Mouse (Mus musculus) hindlimb bud, embryonic 11.5 days (tissue): ENCODE measurements around the gene Dscam.
A peak's percentile ranks its signal among the peaks of the same experiment; 100 is the strongest.
"Not testable (repeated sequence)": the region's sequence is repeated elsewhere in the genome, so short reads cannot be mapped to it uniquely, and the experiment has no call there.

Experiments used
- DNase-seq: peaks from one replicate; pipeline ENCODE4 v3.0.0-alpha.2; 2012; ENCODE audit warnings: low read depth, low spot score; ENCODE audit errors: extremely low spot score

The Dscam gene

DNA sequence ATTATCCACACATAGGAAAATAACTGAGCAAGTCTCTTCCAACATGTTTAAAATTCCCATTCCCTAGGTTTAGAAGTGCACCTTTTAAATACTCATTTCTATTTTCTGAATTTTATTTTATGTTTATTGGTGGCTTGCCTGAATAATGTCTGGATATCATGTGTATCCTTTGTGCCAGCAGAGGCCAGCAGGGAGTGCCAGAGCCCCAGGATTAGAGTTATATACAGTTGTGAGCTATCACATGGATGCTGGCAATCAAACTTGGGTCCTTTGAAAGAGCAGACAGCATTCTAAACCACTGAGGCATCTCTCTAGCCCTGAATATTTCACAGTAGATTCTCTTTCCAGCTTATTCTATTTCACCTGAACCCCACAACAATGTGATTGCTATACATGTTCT lies 271.2 kb downstream of the Dscam start:
- DNase-seq: no peak

DNA sequence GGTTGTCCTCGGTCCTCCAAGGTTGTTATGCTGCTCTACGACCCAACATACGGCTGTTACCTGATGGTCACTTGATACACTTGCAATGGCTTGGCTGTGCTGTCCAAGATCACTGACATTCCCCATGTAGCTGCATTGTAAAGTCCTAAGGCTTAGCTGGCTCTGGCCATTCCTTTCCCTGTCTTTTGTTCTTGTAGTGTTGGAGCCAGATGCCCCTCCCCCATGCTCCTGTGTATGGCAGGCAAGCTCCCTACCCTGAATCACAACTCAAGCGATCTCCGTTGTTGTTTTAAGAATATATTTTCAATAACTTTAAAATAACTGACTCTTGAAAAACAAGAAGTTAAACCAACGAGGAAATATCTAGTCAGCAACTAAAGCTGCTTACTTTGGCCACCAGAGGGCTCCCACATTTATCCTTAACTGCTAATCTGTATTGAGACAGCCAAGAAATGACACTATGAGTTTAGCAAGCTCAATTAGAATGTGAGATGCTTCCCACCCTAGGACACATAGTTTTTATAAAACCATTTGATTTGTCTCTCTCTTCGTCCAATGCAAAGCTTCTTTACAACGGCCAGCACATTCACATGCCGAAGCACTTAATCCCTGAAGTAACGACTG lies 273.9 kb downstream of the Dscam start:
- no peak for DNase-seq

- no peak for DNase-seq
These were observed 282.5 kb downstream of the Dscam start for GRCm38 (mm10) chr16:96888036-96888435.

GRCm38 (mm10) chr16:96885817-96886216 lies 284.7 kb downstream of the Dscam start:
- peak; percentile 10 for DNase-seq

- DNase-seq: not testable (repeated sequence)
These were observed 286.0 kb downstream of the Dscam start for GRCm38 (mm10) chr16:96884590-96884989.

DNA sequence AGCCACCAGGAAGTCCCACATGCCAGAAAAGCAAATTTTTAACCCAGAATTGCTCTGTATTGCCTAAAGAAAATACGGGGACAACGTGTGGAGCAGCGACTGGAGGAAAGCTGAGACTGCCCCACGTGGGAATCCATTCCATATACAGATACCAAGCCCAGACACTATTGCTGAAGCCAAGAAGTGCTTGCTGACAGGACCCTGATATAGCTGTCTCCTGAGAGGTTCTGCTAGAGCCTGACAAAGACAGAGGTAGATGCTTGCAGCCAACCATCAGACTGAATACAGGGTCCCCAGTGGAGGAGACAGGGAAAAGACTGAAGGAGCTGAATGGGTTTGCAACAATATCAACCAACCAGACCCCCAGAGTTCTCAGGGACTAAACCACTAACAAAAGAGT lies 293.3 kb downstream of the Dscam start:
- DNase-seq: no peak

DNA sequence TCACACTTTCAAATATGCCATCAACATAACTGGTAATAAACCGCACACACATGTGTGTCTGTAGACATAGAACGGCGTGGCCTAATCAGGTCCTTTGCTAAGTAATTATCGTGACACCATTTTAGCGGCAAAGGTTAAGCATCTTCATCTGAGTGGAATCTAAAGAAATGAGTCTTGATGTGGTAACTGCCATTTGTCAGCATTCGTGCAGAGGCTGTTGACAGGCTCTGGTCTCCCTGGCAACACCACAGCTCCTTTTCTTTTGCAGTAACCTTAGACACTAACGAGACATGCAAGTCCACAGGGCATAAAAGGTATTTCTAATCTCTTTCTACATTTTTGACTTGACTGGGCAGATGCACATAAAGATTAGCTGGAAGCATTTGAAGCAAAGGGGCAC lies 297.8 kb downstream of the Dscam start:
- no peak for DNase-seq

GRCm38 (mm10) chr16:96857571-96857970 lies 313.0 kb downstream of the Dscam start:
- no peak for DNase-seq

GRCm38 (mm10) chr16:96855060-96855459 lies 315.5 kb downstream of the Dscam start:
- no peak for DNase-seq

DNA sequence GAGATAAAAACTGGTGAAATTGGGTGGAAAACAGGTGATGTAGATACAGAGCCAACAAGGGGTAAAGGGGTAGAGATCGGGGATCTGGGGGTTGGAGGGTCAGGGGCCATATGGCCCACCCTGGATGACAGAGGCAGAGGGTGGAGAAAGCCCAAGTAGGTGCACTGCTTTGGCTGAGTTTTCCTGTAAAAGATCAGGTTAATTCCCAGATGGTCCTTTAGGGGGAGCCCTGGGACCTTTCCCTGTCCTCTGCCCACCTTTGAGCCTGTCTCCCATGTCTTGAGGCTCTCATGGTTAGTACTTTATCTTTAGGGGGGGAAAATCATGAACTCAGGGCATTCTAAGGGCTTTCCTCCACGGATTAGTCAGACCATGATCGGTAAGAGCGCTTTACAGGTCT lies 318.2 kb downstream of the Dscam start:
- DNase-seq: peak; percentile 41

DNA sequence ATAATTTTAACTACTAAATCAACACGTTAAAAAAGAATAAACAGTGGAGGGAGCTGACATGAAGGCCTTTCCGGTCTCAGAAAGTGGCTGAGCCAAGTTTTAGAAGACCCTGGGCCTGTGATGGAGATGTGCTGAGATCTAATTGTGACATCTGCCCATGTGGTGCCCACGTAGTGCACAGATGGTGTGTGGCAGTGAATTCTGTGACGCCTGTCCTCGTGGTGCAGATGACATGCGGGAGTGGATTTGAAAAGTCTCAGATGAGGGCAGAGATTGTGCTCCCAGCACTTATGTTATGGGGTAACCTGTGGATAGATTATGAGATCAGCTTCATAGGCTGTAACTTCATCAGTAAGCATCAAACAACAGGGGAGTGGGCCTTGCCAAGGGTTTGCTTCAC lies 321.6 kb downstream of the Dscam start:
- DNase-seq: no peak

DNA sequence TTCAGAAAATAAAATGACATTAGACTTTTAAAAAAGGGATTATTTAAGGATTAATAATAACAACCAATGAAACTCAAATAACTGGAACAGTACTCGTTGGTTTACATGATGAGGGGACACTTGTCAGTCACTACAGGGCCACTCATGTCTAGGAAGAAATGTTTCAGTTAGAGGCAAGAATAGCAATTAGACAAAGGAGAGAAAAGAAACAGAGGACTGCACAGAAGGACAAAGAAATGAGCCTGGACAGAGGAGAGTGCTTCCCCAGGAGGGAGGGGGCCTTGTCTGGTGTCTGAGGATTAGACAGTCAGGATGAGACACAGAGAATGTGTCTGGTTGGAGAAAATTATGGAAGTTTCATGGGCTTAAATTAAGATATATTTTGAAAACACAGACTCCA lies 324.0 kb downstream of the Dscam start:
- no peak for DNase-seq

DNA sequence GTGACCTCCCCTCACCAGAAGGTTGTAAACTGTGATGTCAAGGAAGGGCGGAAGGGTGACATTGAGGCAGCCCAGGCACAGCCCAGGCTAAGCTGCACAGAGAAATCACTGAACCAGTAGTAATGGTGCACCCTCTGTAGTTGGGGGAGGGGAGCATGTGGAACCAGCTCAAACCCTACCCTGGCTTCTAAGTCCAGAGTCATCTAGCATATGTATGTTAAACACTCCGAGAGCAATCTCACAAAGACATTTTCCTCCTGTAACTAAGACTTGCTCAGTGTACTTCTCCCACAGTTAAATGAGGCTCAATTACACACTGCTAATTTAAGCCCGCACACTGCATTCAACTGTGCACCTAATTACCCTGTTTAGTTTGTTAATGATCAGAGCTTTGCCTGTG lies 324.4 kb downstream of the Dscam start:
- DNase-seq: no peak

DNA sequence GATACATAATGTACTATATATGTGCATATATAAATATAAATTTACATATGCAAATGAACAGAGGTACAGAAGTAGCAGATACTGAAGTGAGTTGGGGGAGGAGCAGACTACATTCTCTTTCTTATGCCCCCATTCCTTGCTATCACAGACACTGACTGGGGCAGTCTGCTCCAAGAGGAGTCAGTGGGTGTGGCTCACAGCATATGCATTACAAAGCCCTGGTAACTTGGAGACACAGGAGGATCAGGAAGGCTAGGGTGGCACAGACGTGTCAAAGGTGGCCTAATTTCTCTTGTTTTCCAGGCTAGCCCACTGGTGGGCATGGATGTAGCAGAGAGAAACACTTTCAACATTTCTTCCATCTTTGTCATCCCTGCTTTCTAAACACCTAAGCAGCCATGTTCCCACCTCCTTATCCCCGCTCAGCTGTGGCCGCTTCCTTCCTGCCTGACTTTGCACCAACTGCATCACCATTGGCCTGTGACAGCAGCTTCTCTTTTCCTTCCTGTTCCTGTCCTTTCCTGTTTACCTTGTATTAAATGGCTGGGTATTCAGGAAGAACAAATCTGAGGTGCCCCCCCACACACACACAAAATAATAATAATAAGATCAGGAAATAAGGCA lies 325.0 kb downstream of the Dscam start:
- no peak for DNase-seq

- DNase-seq: no peak
These were observed 326.7 kb downstream of the Dscam start for GRCm38 (mm10) chr16:96843691-96844400.

DNA sequence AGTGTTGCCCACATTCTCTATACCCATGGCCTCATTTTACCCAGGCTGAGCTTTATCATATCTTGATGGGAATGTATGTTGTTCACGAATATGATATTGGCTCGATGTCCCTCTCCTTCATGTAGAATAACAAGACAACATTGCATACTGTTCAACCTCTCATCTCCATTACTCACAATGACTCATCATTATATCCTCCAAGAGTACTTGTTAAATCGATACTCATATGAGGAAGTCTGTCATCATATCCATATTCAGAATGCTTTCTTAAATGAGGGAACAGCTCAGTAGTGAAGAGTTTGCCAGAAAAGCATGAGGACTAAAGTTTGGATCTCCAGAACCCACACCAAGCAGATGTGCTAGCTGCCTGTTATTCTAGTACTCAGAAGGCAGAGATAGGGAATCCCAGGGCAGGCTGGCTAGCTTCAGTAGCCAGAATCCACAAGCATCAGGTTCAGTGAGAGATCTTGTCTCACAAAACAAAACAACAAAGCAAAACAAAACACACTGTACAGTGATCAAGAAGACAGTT lies 327.7 kb downstream of the Dscam start:
- DNase-seq: no peak

GRCm38 (mm10) chr16:96819649-96820048 lies 350.9 kb downstream of the Dscam start:
- DNase-seq: peak; percentile 69

GRCm38 (mm10) chr16:96806298-96806697 lies 364.3 kb downstream of the Dscam start:
- DNase-seq: no peak

- DNase-seq: no peak
These were observed 367.9 kb downstream of the Dscam start for GRCm38 (mm10) chr16:96802636-96803035.

- no peak for DNase-seq
These were observed 368.8 kb downstream of the Dscam start for GRCm38 (mm10) chr16:96801650-96802237.

DNA sequence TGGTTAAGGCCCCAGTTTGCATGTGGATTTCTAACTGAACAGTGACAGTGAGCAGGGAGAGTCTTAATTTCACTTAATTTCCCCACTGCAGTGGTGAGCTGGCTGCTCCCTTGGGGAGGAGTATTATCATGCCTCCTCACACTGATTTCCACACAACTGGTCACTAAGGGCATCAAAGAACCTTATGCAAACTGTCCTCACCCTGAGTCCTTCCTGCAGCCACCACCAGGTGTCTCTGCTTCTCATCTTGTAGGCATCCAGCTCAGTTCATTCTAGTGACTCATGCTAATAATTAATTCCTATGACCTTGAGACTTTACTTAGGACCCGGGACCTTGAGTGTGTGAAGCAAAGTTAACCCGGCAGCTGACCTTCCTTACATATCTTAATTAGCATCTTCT lies 375.1 kb downstream of the Dscam start:
- no peak for DNase-seq

GRCm38 (mm10) chr16:96791307-96791706 lies 379.2 kb downstream of the Dscam start:
- no peak for DNase-seq
